Mouse (Mus musculus) layer of hippocampus, adult 2 months (tissue): ENCODE data around the gene Tctn3. TPM values are rescaled to one million over a fixed set of nuclear protein-coding genes. Genes with fewer than 3 reads are reported as not detected.
"Not testable (repeated sequence)": the region's sequence is repeated elsewhere in the genome, so short reads cannot be mapped to it uniquely, and the experiment has no call there.

Experiments
- DNase-seq, 2 experiments: peaks; one replicate each; pipeline ENCODE4 v3.0.0; 2022; ENCODE audit warnings: low spot score in 2 of 2
- H3K27ac ChIP-seq: fragments of 200-600 bp; 2 replicates; pipeline ENCODE4 v1.8.1; 2022
- H3K4me3 ChIP-seq: fragments of 200-600 bp; 2 replicates; pipeline ENCODE4 v1.8.1; 2022; ENCODE audit warnings: mild to moderate bottlenecking
- CTCF ChIP-seq: fragments of 200-600 bp; conservative IDR thresholded peaks from 2 replicates; pipeline ENCODE4 v1.8.1; 2022; ENCODE audit warnings: antibody characterized with exemption, mild to moderate bottlenecking, moderate library complexity
- total RNA-seq, 2 experiments: library from RNA; stranded (reverse); gene quantifications; 2 replicates each; pipeline ENCODE4 v1.2.3; 2021

The Tctn3 gene
- total RNA-seq, 2 experiments from 2014 or later = 14.6 to 18.5 TPM

- no peak overlapping the region for H3K4me3 ChIP-seq
- H3K27ac ChIP-seq = no peak overlapping the region
- no peak for TF ChIP-seq CTCF
- no peak for DNase-seq
These were observed 41.3 kb downstream of the Tctn3 start for GRCm38 (mm10) chr19:40570726-40571125.

- DNase-seq = no peak
- Histone ChIP-seq H3K4me3 (no peak overlapping the region), H3K27ac (no peak overlapping the region)
- TF ChIP-seq CTCF = no peak
These were observed 44.4 kb downstream of the Tctn3 start for GRCm38 (mm10) chr19:40567616-40568015.

- H3K27ac ChIP-seq = no peak overlapping the region
- H3K4me3 ChIP-seq = no peak overlapping the region
- DNase-seq = no peak
- TF ChIP-seq CTCF = no peak
These were observed 48.0 kb downstream of the Tctn3 start for GRCm38 (mm10) chr19:40563880-40564645.

GRCm38 (mm10) chr19:40561521-40561920, 50.5 kb downstream of the Tctn3 start:
- DNase-seq, H3K27ac ChIP-seq, H3K4me3 ChIP-seq: not testable (repeated sequence)

GRCm38 (mm10) chr19:40556029-40556428, 56.0 kb downstream of the Tctn3 start:
- DNase-seq = no peak
- Histone ChIP-seq H3K4me3 (no peak overlapping the region), H3K27ac (no peak overlapping the region)

GRCm38 (mm10) chr19:40555136-40555535, 56.9 kb downstream of the Tctn3 start:
- no peak for DNase-seq
- TF ChIP-seq CTCF = no peak
- no peak overlapping the region for H3K27ac ChIP-seq
- H3K4me3 ChIP-seq = no peak overlapping the region

More at GRCm38 (mm10) chr19:40556029-40556428, 56.0 kb downstream of the Tctn3 start:
- TF ChIP-seq CTCF = no peak

- TF ChIP-seq CTCF = no peak
These were observed 57.7 kb downstream of the Tctn3 start for GRCm38 (mm10) chr19:40554343-40554742.

GRCm38 (mm10) chr19:40553849-40554248, 58.2 kb downstream of the Tctn3 start:
- no peak overlapping the region for H3K27ac ChIP-seq
- no peak for TF ChIP-seq CTCF
- DNase-seq = no peak
- H3K4me3 ChIP-seq = no peak overlapping the region

More at GRCm38 (mm10) chr19:40554343-40554742, 57.7 kb downstream of the Tctn3 start:
- Histone ChIP-seq H3K4me3 (no peak overlapping the region), H3K27ac (no peak overlapping the region)
- DNase-seq = no peak

- no peak for DNase-seq
- no peak for TF ChIP-seq CTCF
These were observed 58.8 kb downstream of the Tctn3 start for GRCm38 (mm10) chr19:40553014-40553789.

GRCm38 (mm10) chr19:40549516-40550135, 62.4 kb downstream of the Tctn3 start:
- DNase-seq = no peak
- H3K27ac ChIP-seq = no peak overlapping the region

More at GRCm38 (mm10) chr19:40553014-40553789, 58.8 kb downstream of the Tctn3 start:
- Histone ChIP-seq H3K27ac (no peak overlapping the region), H3K4me3 (no peak overlapping the region)

GRCm38 (mm10) chr19:40548796-40549515, 63.1 kb downstream of the Tctn3 start:
- H3K27ac ChIP-seq = no peak overlapping the region
- 0 out of 2 replicates have a peak, but pooled peaks have one; percentile 6 for TF ChIP-seq CTCF
- no peak overlapping the region for H3K4me3 ChIP-seq
- no peak for DNase-seq

More at GRCm38 (mm10) chr19:40549516-40550135, 62.4 kb downstream of the Tctn3 start:
- TF ChIP-seq CTCF = no peak
- H3K4me3 ChIP-seq = no peak overlapping the region

- no peak overlapping the region for H3K27ac ChIP-seq
- DNase-seq = no peak
- no peak overlapping the region for H3K4me3 ChIP-seq
- TF ChIP-seq CTCF = no peak
These were observed 63.6 kb downstream of the Tctn3 start for GRCm38 (mm10) chr19:40548386-40548785.

Other genes with a start within 250 kb of the Tctn3 start
- gene Sorbs1, start 98.5 kb downstream of the Tctn3 start, total RNA-seq = 100 to 1,000 TPM; 222 to 229 TPM
- gene Aldh18a1, start 23.8 kb downstream of the Tctn3 start, total RNA-seq = 10 to 100 TPM; 21.2 to 22.3 TPM
- 10 to 100 TPM; 17.2 to 18.5 TPM for gene Entpd1, start 133 bp upstream of the Tctn3 start, total RNA-seq
- under 1 TPM; 0.32 to 0.72 TPM for gene Cc2d2b, start 136.5 kb upstream of the Tctn3 start, total RNA-seq
- 1 to 10 TPM; 7.7 to 8.9 TPM for gene Ccnj, start 219.0 kb upstream of the Tctn3 start, total RNA-seq